Mouse (Mus musculus) liver, adult 2 months (tissue): ENCODE results near the gene Tbc1d19. TPM values are rescaled to one million over a fixed set of nuclear protein-coding genes. Genes with fewer than 3 reads are reported as not detected.

Experiments used
- DNase-seq: peaks from one replicate; pipeline ENCODE4 v3.0.0-alpha.2; 2011; ENCODE audit warnings: low read depth, low spot score; ENCODE audit errors: extremely low read depth
- H3K27ac ChIP-seq: fragments of 200-500 bp; replicated peaks from 2 replicates; pipeline ENCODE4 v1.5.1; 2012; ENCODE audit warnings: low read depth, mild to moderate bottlenecking, control low read depth, inconsistent platforms, low read length; ENCODE audit not compliant: insufficient read depth
- H3K27me3 ChIP-seq: fragments of 200-500 bp; 2 replicates; pipeline ENCODE4 v1.6.1; 2012; ENCODE audit warnings: mild to moderate bottlenecking, moderate library complexity, low read length, inconsistent platforms; ENCODE audit not compliant: control insufficient read depth, insufficient read depth
- H3K36me3 ChIP-seq: fragments of 200-500 bp; 2 replicates; pipeline ENCODE4 v1.6.1; 2012; ENCODE audit warnings: low read length, inconsistent platforms; ENCODE audit not compliant: control insufficient read depth, insufficient read depth
- H3K4me1 ChIP-seq: fragments of 200-500 bp; 2 replicates; pipeline ENCODE4 v1.6.1; 2011; ENCODE audit warnings: low read length; ENCODE audit not compliant: control insufficient read depth, insufficient read depth
- H3K4me3 ChIP-seq: fragments of 200-500 bp; 2 replicates; pipeline ENCODE4 v1.5.1; 2011; ENCODE audit warnings: low read depth, mild to moderate bottlenecking, control low read depth, low read length, moderate library complexity; ENCODE audit not compliant: insufficient read depth
- H3K79me2 ChIP-seq: fragments of 200-500 bp; 2 replicates; pipeline ENCODE4 v1.6.1; 2012; ENCODE audit warnings: inconsistent platforms, mild to moderate bottlenecking, low read length, moderate library complexity; ENCODE audit not compliant: control insufficient read depth, insufficient read depth
- H3K9ac ChIP-seq: fragments of 200-500 bp; 2 replicates; pipeline ENCODE4 v1.6.1; 2012; ENCODE audit warnings: low read depth, mild to moderate bottlenecking, control low read depth, inconsistent platforms, low read length
- CTCF ChIP-seq: fragments of 200-500 bp; IDR thresholded peaks from 2 replicates; pipeline ENCODE4 v1.5.1; 2011; ENCODE audit warnings: low read depth, low read length, control low read depth
- POLR2A ChIP-seq: fragments of 200-500 bp; IDR thresholded peaks from 2 replicates; pipeline ENCODE4 v1.6.1; 2011; ENCODE audit warnings: low read length, control low read depth; ENCODE audit not compliant: insufficient read depth; ENCODE audit errors: extremely low read depth
- WGBS: fragments of 180-500 bp; shearing (Covaris S2); methylation state at CpG from one replicate; pipeline ENCODE4 v1.1.7; 2018; 5-methylcytosine and 5-hydroxymethylcytosine counted together
- polyA plus RNA-seq: library from polyadenylated mRNA; depleted of rRNA; stranded (reverse); fragments of >200 nt; gene quantifications from 2 replicates; pipeline ENCODE4 v1.2.3, GENCODE M21; 2012
- total RNA-seq: library from RNA; depleted of rRNA; stranded (reverse); fragments of >200 nt; gene quantifications from 2 replicates; pipeline ENCODE4 v1.2.3, GENCODE M21; 2014

The Tbc1d19 gene
- total and polyA plus RNA-seq, 2 experiments, result 1.2 to 6.9 TPM

DNA sequence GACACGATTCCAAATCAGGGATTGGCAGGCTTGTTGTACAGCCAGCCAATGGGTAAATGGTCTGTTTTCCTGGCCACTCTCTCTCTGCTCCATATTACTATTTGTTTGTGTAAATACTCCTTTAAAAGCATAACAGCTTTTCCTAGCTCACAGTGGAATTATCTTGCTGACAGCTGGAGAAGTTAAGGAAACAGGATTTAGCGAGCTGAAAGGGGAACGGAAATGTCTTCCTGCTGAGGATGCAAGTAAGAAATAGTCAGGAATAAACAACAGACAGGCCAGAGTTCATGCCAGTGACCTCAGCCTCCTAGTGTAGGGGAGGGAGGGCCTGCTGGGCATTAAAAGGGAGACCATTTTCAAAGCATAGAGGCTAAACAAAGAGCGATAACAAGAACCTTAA is 71.3 kb downstream of the Tbc1d19 start:
- Histone ChIP-seq H3K4me3 (no peak overlapping the region), H3K4me1 (peaks cover 2% of the 10 kb centered on the region; the same call in 1 of the 2 replicates), H3K79me2 (no peaks in the 10 kb centered on the region), H3K9ac (no peak overlapping the region), H3K36me3 (no peaks in the 10 kb centered on the region), H3K27ac (peak overlapping the region; percentile 32), H3K27me3 (no peaks in the 10 kb centered on the region)
- WGBS, result 57% methylated on average over 4 of the region's 4 CpGs
- no peak for TF ChIP-seq CTCF
- no peak for TF ChIP-seq POLR2A
- peak; percentile 41 for DNase-seq

DNA sequence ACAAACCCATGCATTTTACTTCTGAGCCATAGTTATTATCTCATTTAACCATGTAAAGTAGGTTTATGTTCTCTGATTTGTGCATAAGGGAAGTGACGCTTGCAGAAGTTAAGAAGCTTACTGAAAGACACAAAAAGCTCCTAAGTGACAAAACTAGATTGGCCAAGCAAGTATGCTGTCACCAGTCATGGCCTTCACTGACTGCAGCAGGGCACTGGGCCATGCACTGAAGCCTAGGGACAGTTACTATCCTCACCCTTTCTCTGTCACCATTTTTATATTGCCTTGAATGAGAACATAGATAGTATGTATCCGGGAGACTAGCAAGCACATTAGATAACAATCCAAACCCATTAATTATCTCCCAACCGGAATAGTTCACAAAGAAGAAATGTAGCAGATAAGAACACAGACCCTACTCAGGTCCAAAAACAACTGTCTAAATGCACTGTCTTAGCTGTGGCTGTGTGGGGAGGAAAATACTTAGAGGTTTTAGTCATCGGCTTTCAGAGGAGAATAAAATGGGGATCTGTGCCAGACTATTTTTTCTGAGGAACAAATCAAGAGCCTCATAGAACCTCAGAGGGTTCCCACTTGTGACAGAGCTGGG is 72.1 kb downstream of the Tbc1d19 start:
- TF ChIP-seq CTCF (no peak), POLR2A (no peak)
- DNase-seq, result no peak
- no peak overlapping the region for H3K9ac ChIP-seq
- no peaks in the 10 kb centered on the region for H3K79me2 ChIP-seq
- no peak overlapping the region for H3K4me3 ChIP-seq
- no peaks in the 10 kb centered on the region for H3K27me3 ChIP-seq
- peak overlapping the region; percentile 48 for H3K27ac ChIP-seq
- 74% methylated on average over 4 of the region's 4 CpGs for WGBS
- no peaks in the 10 kb centered on the region for H3K36me3 ChIP-seq
- H3K4me1 ChIP-seq, result peaks cover 2% of the 10 kb centered on the region; the same call in 1 of the 2 replicates

DNA sequence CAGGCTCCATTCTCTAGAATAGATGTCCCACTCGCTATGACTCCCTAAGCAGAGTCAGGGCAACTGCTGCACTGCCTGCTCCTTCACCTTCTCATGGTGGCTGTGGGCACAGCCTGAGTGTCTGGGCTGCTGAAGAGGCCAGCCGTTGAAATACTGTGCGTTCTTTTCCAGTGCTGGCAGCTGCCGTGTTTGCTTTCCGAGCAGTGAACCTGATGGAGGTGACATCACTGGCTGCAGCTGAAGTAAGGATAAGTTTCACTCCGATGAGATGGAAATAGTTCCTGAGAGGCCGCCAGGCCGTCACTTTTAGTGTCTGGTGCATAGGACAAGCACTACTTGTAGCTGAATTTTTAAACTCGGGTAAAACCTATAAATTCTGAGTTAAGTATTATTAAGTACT is 92.0 kb downstream of the Tbc1d19 start:
- DNase-seq, result peak; percentile 28
- no peak for TF ChIP-seq POLR2A
- no peak for TF ChIP-seq CTCF
- WGBS, result 44% methylated on average over 9 of the region's 9 CpGs
- no peak overlapping the region for H3K4me3 ChIP-seq
- no peak overlapping the region for H3K27ac ChIP-seq
- no peaks in the 10 kb centered on the region for H3K79me2 ChIP-seq
- H3K4me1 ChIP-seq, result no peaks in the 10 kb centered on the region
- H3K36me3 ChIP-seq, result no peaks in the 10 kb centered on the region
- no peak overlapping the region for H3K9ac ChIP-seq
- no peaks in the 10 kb centered on the region for H3K27me3 ChIP-seq

DNA sequence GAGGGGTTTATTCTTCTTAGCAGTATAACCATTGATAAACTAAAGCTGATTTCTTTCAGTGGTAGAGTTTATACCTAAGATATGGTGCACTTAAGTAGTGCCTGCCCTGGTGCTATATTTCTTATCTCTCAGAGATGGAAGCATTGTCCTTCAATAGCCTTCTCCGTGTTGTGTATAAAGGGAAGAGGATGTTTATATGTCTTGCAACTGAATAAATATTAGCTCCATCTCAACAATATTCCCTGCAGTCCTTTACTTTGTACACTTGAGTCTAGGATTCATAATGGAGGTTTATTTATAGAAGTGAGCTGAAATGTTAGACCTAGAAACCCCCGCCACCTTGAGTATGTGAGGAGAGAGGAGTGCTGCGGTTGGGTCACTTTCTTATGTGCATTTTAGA is 93.4 kb downstream of the Tbc1d19 start:
- 86% methylated on average over 3 of the region's 3 CpGs for WGBS
- Histone ChIP-seq H3K79me2 (no peaks in the 10 kb centered on the region), H3K36me3 (no peaks in the 10 kb centered on the region), H3K4me3 (no peak overlapping the region), H3K9ac (no peak overlapping the region), H3K4me1 (no peaks in the 10 kb centered on the region), H3K27ac (no peak overlapping the region), H3K27me3 (no peaks in the 10 kb centered on the region)
- DNase-seq, result no peak
- no peak for TF ChIP-seq POLR2A
- TF ChIP-seq CTCF, result no peak

DNA sequence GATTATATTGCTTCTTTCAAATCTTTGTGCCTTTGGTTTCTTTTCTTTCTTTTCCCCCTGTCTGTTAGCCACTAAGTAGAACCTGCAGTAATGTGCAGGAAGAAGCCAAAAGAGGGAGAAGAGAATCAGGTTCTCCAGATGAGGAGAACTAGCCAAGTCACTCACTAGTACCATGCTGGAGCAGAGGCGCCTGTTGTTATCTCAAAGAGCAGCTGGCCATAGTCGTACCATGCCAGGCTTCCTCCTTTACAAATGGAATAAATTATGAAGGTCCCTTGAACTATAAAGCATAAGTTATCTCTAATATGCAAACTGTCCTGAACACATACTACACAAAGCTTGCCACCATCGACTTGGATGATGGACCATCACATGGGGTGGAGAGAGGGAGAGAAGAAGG is 99.8 kb downstream of the Tbc1d19 start:
- no peak overlapping the region for H3K9ac ChIP-seq
- 90% methylated on average over 3 of the region's 3 CpGs for WGBS
- no peaks in the 10 kb centered on the region for H3K36me3 ChIP-seq
- DNase-seq, result no peak
- H3K27ac ChIP-seq, result no peak overlapping the region
- H3K79me2 ChIP-seq, result no peaks in the 10 kb centered on the region
- no peak for TF ChIP-seq CTCF
- no peak for TF ChIP-seq POLR2A
- no peaks in the 10 kb centered on the region for H3K4me1 ChIP-seq
- H3K27me3 ChIP-seq, result no peaks in the 10 kb centered on the region
- no peak overlapping the region for H3K4me3 ChIP-seq

DNA sequence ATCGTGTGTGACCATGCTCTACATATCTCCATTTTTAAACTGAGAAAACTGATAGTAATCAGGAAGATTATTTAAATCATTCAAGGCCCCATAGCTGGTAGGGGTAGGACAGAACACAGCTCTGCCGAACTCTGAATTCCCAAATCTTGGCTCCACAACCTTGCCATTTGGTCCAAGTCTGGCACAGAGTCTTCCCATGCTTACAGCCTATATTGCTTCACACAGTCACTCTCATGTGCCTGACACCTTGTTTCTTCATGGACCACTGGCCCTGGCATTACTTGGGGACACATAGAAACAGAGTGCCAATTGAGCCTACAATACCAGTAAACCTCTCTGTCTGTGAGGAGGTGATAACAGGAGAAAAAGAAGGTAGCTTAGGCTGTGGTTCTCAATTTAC is 111.0 kb downstream of the Tbc1d19 start:
- no peak overlapping the region for H3K9ac ChIP-seq
- no peaks in the 10 kb centered on the region for H3K79me2 ChIP-seq
- no peak overlapping the region for H3K4me3 ChIP-seq
- TF ChIP-seq POLR2A (no peak), CTCF (no peak)
- no peaks in the 10 kb centered on the region for H3K36me3 ChIP-seq
- WGBS, result 96% methylated on average over 2 of the region's 2 CpGs
- H3K27me3 ChIP-seq, result no peaks in the 10 kb centered on the region
- no peak overlapping the region for H3K27ac ChIP-seq
- peaks cover 3% of the 10 kb centered on the region; the same call in 1 of the 2 replicates for H3K4me1 ChIP-seq
- DNase-seq, result no peak
